Mouse (Mus musculus) yolk sac, embryonic 10.5 days (tissue): ENCODE data around the gene Pafah1b1.

Experiments
- DNase-seq: peaks from one replicate; pipeline ENCODE4 v3.0.0-alpha.2; 2017; ENCODE audit warnings: low spot score

Pafah1b1 gene

GRCm38 (mm10) chr11:74662221-74662620 lies 62.2 kb downstream of the Pafah1b1 start:
- DNase-seq: no peak

- DNase-seq: no peak
These were observed 62.8 kb downstream of the Pafah1b1 start for GRCm38 (mm10) chr11:74661641-74662040.

- no peak for DNase-seq
These were observed 64.1 kb downstream of the Pafah1b1 start for GRCm38 (mm10) chr11:74660336-74660735.

GRCm38 (mm10) chr11:74655941-74656340 lies 68.5 kb downstream of the Pafah1b1 start:
- no peak for DNase-seq

- DNase-seq: no peak
These were observed 71.1 kb downstream of the Pafah1b1 start for GRCm38 (mm10) chr11:74653385-74653784.

GRCm38 (mm10) chr11:74652791-74653191 lies 71.7 kb downstream of the Pafah1b1 start:
- no peak for DNase-seq

- DNase-seq: no peak
These were observed 73.8 kb downstream of the Pafah1b1 start for GRCm38 (mm10) chr11:74650576-74651100.

- DNase-seq: peak; percentile 81
These were observed 74.6 kb downstream of the Pafah1b1 start for GRCm38 (mm10) chr11:74649647-74650551.

GRCm38 (mm10) chr11:74649095-74649646 lies 75.3 kb downstream of the Pafah1b1 start, which contains the start of gene Cluh:
Gene Cluh, plus strand, starts transcription at chr11:74649495.
- DNase-seq: peak; percentile 97

GRCm38 (mm10) chr11:74648676-74649075 lies 75.8 kb downstream of the Pafah1b1 start:
- DNase-seq: no peak

GRCm38 (mm10) chr11:74647966-74648365 lies 76.5 kb downstream of the Pafah1b1 start:
- no peak for DNase-seq

GRCm38 (mm10) chr11:74639628-74640027 lies 84.8 kb downstream of the Pafah1b1 start:
- DNase-seq: no peak

- no peak for DNase-seq
These were observed 85.6 kb downstream of the Pafah1b1 start for GRCm38 (mm10) chr11:74638791-74639411.

- DNase-seq: peak; percentile 80
These were observed 86.3 kb downstream of the Pafah1b1 start for GRCm38 (mm10) chr11:74637971-74638790.

- DNase-seq: no peak
These were observed 87.0 kb downstream of the Pafah1b1 start for GRCm38 (mm10) chr11:74637486-74637885.

GRCm38 (mm10) chr11:74634490-74635275 lies 89.8 kb downstream of the Pafah1b1 start:
- DNase-seq: peak; percentile 45

GRCm38 (mm10) chr11:74631880-74632789 lies 92.3 kb downstream of the Pafah1b1 start:
- DNase-seq: no peak

- DNase-seq: no peak
These were observed 97.0 kb downstream of the Pafah1b1 start for GRCm38 (mm10) chr11:74627481-74627880.

- no peak for DNase-seq
These were observed 99.1 kb downstream of the Pafah1b1 start for GRCm38 (mm10) chr11:74625333-74625732.
